Mouse (Mus musculus) intestine, postnatal 0 days (tissue): ENCODE data around the gene Cacna1s. TPM values are rescaled to one million over a fixed set of nuclear protein-coding genes. Genes with fewer than 3 reads are reported as not detected.
A peak's percentile ranks its signal among the peaks of the same experiment; 100 is the strongest.

Experiments used
- ATAC-seq: fragments of 200-750 bp; cut with Nextera tagmentation; 2 replicates; pipeline ENCODE4 v1.8.0; 2017; ENCODE audit warnings: mild to moderate bottlenecking, moderate TSS enrichment, moderate library complexity
- H3K27ac ChIP-seq: fragments of 300-500 bp; sonication (generic); 2 replicates; pipeline ENCODE4 v1.5.1; 2014; ENCODE audit warnings: mild to moderate bottlenecking, low read depth, low read length, moderate library complexity
- H3K27me3 ChIP-seq: fragments of 300-500 bp; sonication (generic); replicated peaks from 2 replicates; pipeline ENCODE4 v1.6.1; 2014; ENCODE audit warnings: low read length, mixed read lengths; ENCODE audit not compliant: control insufficient read depth, insufficient read depth
- H3K36me3 ChIP-seq: fragments of 300-500 bp; sonication (generic); 2 replicates; pipeline ENCODE4 v1.6.1; 2014; ENCODE audit warnings: mild to moderate bottlenecking, moderate library complexity; ENCODE audit not compliant: control insufficient read depth, insufficient read depth
- H3K4me1 ChIP-seq: fragments of 300-500 bp; sonication (generic); replicated peaks from 2 replicates; pipeline ENCODE4 v1.6.1; 2014; ENCODE audit warnings: antibody characterized with exemption, low read length, mixed read lengths; ENCODE audit not compliant: control insufficient read depth, insufficient read depth
- H3K4me2 ChIP-seq: fragments of 300-500 bp; sonication (generic); replicated peaks from 2 replicates; pipeline ENCODE4 v1.6.1; 2014; ENCODE audit warnings: low read depth, mild to moderate bottlenecking, moderate library complexity
- H3K4me3 ChIP-seq: fragments of 300-500 bp; sonication (generic); 2 replicates; pipeline ENCODE4 v1.5.1; 2014; ENCODE audit warnings: low read depth, low read length
- H3K9ac ChIP-seq: fragments of 300-500 bp; sonication (generic); 2 replicates; pipeline ENCODE4 v1.6.1; 2014; ENCODE audit warnings: mild to moderate bottlenecking, low read depth, low read length
- H3K9me3 ChIP-seq: fragments of 300-500 bp; sonication (generic); 2 replicates; pipeline ENCODE4 v1.6.1; 2016; ENCODE audit warnings: mixed run types; ENCODE audit not compliant: control insufficient read depth
- CTCF ChIP-seq: sonication (generic); IDR thresholded peaks from 2 replicates; pipeline ENCODE4 v1.5.1; 2016; ENCODE audit warnings: low read depth, mild to moderate bottlenecking, control low read depth, antibody characterized with exemption, moderate library complexity
- WGBS: fragments of 180-500 bp; shearing (Covaris S2); extraction: QIAGEN DNeasy Blood & Tissue Kit; methylation state at CpG from one replicate; pipeline ENCODE4 v1.1.7; 2014; 5-methylcytosine and 5-hydroxymethylcytosine counted together
- polyA plus RNA-seq: library from polyadenylated mRNA; unstranded; fragments of >200 nt; fragmentation: Nextera tagmentation; extraction: Ambion mirVana; gene quantifications from 2 replicates; pipeline ENCODE4 v1.2.1, GENCODE M21; 2015

Gene Cacna1s
- polyA plus RNA-seq, 1 experiment from 2014 or later = 0.22 TPM

DNA sequence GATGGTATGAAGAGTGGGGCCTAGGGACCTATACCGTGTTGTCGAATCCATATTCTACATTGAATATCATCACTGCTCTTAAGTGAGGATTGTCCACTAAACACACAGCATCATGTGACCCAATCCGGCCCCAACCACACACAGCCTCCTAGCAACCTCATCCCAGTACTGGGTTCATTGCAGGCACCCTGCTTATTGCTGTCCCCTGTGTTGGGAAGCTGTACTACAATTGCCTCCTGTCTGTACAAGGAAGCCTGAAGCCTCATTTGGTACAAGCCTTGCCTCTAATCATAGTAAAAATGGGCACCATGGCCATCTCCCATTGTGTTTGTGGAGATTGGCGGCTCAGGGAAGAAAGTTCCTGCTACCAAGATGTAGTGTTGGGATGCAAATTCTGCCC is 103.8 kb downstream of the Cacna1s start:
- WGBS = 96% methylated on average over 4 of the region's 4 CpGs
- TF ChIP-seq CTCF = peak; percentile 24; the same call in 1 of the 2 replicates

GRCm38 (mm10) chr1:136156951-136157350 is 104.4 kb downstream of the Cacna1s start:
- no peak for TF ChIP-seq CTCF
- H3K27ac ChIP-seq = peak overlapping the region; percentile 66; the same call in 1 of the 2 replicates
- no peak overlapping the region for H3K9ac ChIP-seq
- 0 out of 2 replicates have a peak, but pooled peaks cover 3% of the 10 kb centered on the region for H3K4me1 ChIP-seq
- H3K4me2 ChIP-seq = no peak overlapping the region
- 67% methylated on average over 4 of the region's 4 CpGs for WGBS
- H3K4me3 ChIP-seq = no peak overlapping the region
- no peaks in the 10 kb centered on the region for H3K27me3 ChIP-seq
- H3K36me3 ChIP-seq = peaks cover 92% of the 10 kb centered on the region
- ATAC-seq = peak; percentile 54
- no peaks in the 10 kb centered on the region for H3K9me3 ChIP-seq

More for the DNA sequence above, 103.8 kb downstream of the Cacna1s start:
- no peak for ATAC-seq
- Histone ChIP-seq H3K9me3 (no peaks in the 10 kb centered on the region), H3K4me2 (no peak overlapping the region), H3K27me3 (no peaks in the 10 kb centered on the region), H3K4me3 (no peak overlapping the region), H3K4me1 (0 out of 2 replicates have a peak, but pooled peaks cover 3% of the 10 kb centered on the region), H3K9ac (no peak overlapping the region), H3K36me3 (peaks cover 89% of the 10 kb centered on the region), H3K27ac (peak overlapping the region; percentile 66)

- no peak overlapping the region for H3K4me3 ChIP-seq
- 63% methylated on average over 12 of the region's 12 CpGs for WGBS
- no peak for ATAC-seq
These were observed 107.3 kb downstream of the Cacna1s start for GRCm38 (mm10) chr1:136159830-136160229.

DNA sequence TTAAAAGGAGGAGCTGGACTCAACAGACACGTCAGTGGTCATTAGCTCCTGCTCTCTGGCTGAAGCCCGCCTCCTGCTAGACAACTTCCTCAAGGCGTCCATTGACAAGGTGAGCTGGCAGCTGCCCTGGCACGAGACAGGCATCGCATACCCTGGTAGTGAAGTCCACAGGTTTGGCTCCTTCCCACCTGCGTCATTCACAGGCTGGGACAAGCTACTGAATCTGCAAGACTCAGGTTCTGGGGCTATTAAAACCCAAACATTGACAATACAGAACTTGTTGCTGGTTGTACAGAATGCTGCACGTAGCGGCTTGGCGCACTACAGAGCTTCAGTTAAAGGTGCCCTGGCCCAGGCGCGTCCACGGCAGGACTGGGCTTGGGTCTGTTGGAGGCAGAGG is 107.7 kb downstream of the Cacna1s start:
- no peaks in the 10 kb centered on the region for H3K27me3 ChIP-seq
- peaks cover 92% of the 10 kb centered on the region for H3K36me3 ChIP-seq
- H3K4me3 ChIP-seq = no peak overlapping the region
- peak overlapping the region; percentile 35; the same call in 1 of the 2 replicates for H3K27ac ChIP-seq
- ATAC-seq = no peak
- TF ChIP-seq CTCF = no peak
- 0 out of 2 replicates have a peak, but pooled peaks cover 3% of the 10 kb centered on the region for H3K4me1 ChIP-seq
- H3K9me3 ChIP-seq = no peaks in the 10 kb centered on the region
- no peak overlapping the region for H3K9ac ChIP-seq
- 91% methylated on average over 12 of the region's 12 CpGs for WGBS
- no peak overlapping the region for H3K4me2 ChIP-seq

More at GRCm38 (mm10) chr1:136159830-136160229, 107.3 kb downstream of the Cacna1s start:
- no peaks in the 10 kb centered on the region for H3K27me3 ChIP-seq
- 0 out of 2 replicates have a peak, but pooled peaks cover 3% of the 10 kb centered on the region for H3K4me1 ChIP-seq
- no peak overlapping the region for H3K9ac ChIP-seq
- H3K9me3 ChIP-seq = no peaks in the 10 kb centered on the region
- peak; percentile 53 for TF ChIP-seq CTCF
- no peak overlapping the region for H3K4me2 ChIP-seq
- H3K27ac ChIP-seq = no peak overlapping the region
- H3K36me3 ChIP-seq = peaks cover 91% of the 10 kb centered on the region

DNA sequence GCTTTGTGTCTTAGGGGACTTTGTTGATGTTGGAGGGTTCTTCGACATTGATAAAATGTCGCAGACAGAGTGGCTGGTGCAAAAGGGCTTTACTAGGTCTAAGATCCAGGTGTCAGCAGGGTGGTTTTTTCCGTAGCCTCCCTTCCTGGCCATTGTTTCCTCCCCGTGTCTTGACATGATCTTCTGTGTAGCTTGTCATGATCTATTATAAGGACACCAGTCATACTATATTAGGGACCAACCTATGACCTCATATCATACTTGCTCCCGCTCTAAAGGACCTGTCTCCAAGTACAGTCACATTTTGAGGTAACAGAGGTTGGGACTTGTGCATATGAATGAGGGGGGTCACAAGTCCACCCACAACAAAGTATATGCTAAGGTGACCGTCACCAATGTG is 108.4 kb downstream of the Cacna1s start:
- H3K4me3 ChIP-seq = no peak overlapping the region
- H3K27ac ChIP-seq = no peak overlapping the region
- ATAC-seq = no peak
- no peaks in the 10 kb centered on the region for H3K9me3 ChIP-seq
- H3K4me1 ChIP-seq = 0 out of 2 replicates have a peak, but pooled peaks cover 3% of the 10 kb centered on the region
- 89% methylated on average over 6 of the region's 6 CpGs for WGBS
- H3K36me3 ChIP-seq = peaks cover 92% of the 10 kb centered on the region
- no peak overlapping the region for H3K9ac ChIP-seq
- H3K27me3 ChIP-seq = no peaks in the 10 kb centered on the region
- H3K4me2 ChIP-seq = no peak overlapping the region
- no peak for TF ChIP-seq CTCF

DNA sequence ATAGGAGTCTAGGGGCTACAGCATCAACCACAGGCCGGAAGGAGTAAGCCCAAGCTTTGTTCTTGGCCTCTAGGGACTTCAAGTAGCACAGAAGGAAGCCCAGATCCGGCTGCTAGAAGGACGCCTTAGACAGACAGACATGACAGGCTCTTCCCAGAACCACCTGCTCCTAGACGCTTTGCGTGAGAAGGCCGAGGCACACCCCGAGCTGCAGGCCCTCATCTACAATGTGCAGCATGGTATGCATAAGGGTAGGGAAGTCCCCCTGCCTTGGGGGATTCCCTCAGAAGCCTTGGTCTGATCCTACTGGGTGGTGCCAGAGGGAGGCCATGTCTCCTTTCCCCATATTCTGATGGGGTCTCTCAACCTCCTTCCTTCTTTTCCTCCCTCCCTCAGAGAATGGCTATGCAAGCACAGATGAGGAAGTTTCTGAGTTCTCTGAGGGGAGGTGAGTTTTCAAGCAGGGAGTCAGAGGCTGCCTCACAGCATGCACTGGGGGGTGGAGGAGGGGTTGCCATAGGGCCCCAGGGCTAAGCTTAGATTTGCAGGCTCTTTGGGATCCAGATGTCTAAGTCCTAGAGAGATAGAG is 108.9 kb downstream of the Cacna1s start:
- H3K27ac ChIP-seq = no peak overlapping the region
- no peaks in the 10 kb centered on the region for H3K9me3 ChIP-seq
- no peak for ATAC-seq
- H3K4me3 ChIP-seq = no peak overlapping the region
- no peak overlapping the region for H3K4me2 ChIP-seq
- no peak for TF ChIP-seq CTCF
- no peaks in the 10 kb centered on the region for H3K27me3 ChIP-seq
- peaks cover 90% of the 10 kb centered on the region for H3K36me3 ChIP-seq
- H3K9ac ChIP-seq = no peak overlapping the region
- 0 out of 2 replicates have a peak, but pooled peaks cover 3% of the 10 kb centered on the region for H3K4me1 ChIP-seq
- WGBS = 93% methylated on average over 7 of the region's 7 CpGs
